Mouse (Mus musculus) small intestine, adult 2 months (tissue): ENCODE data around the gene Plekha8.

ENCODE experiments used
- CTCF ChIP-seq: fragments of 200-500 bp; IDR thresholded peaks from 2 replicates; pipeline ENCODE4 v1.5.1; 2012; ENCODE audit warnings: low read depth, mild to moderate bottlenecking, control low read depth, inconsistent platforms, low read length, moderate library complexity, mixed read lengths; ENCODE audit not compliant: insufficient replicate concordance, insufficient read length; ENCODE audit errors: extremely low read depth
- POLR2A ChIP-seq: fragments of 200-500 bp; IDR thresholded peaks from 2 replicates; pipeline ENCODE4 v1.6.1; 2012; ENCODE audit warnings: low read depth, mild to moderate bottlenecking, control low read depth, inconsistent platforms, low read length, moderate library complexity

DNA sequence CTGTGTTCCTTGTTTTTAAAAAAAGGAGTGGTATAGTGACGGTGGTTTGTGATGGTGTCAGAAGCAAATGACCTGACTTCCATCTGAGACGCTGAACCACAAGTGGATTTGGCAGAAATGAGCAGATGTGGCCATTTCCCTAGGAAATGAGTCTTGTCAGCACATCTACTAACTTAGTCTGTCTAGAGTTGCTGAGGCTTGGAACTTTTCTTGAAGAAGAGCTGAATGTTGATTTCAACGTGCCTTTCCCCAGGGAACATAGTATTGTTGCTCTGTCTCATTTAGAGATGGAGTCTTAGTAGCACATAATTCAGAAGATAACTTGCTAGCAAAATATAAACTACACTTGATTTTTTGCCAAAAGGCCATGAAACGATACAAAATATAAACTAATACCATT is 25.4 kb downstream of the Plekha8 start:
- TF ChIP-seq CTCF (no peak), POLR2A (no peak)
